ENCODE assay signal across 15 mouse cellular contexts in genomic region chr4:32867460-32867859, GRCm38 (mm10).
DNase-seq lines count a peak whose midpoint lies in the region; ATAC-seq and TF ChIP-seq lines count a peak whose summit lies in the region.
"Had no signal": no experiment of that assay in that cellular context is flagged by ENCODE, and none has a peak within 500 bp of the region (broad histone marks: within the 10 kb centered on the region; RNA-seq: fewer than 3 reads in every experiment).

No protein-coding gene starts in this region.

- H3K9me3 ChIP-seq in kidney, postnatal 0 days (replicated peaks; ENCODE audit: low read length): no peaks in the 10 kb centered on the region
- no peaks in the 10 kb centered on the region for H3K9me3 ChIP-seq in kidney, embryonic 14.5 days (ENCODE audit: control insufficient read depth, low read length)
- no peaks in the 10 kb centered on the region for H3K9me3 ChIP-seq in E14TG2a.4 (ENCODE audit: low read length)
- H3K9me3 ChIP-seq in kidney, embryonic 15.5 days (replicated peaks): no peaks in the 10 kb centered on the region
- H3K9me3 ChIP-seq: forebrain, embryonic 15.5 days; heart, embryonic 13.5 days; hindbrain, embryonic 15.5 days; midbrain, embryonic 12.5 days; neural tube, embryonic 13.5 days had no signal

- WGBS in kidney, postnatal 0 days: 91% methylated on average over 6 of the region's 6 CpGs
- WGBS in kidney, embryonic 14.5 days: 89% methylated on average over 6 of the region's 6 CpGs
- WGBS in kidney, embryonic 15.5 days: 84% methylated on average over 6 of the region's 6 CpGs

- no peak overlapping the region for H3K4me3 ChIP-seq in kidney, postnatal 0 days (replicated peaks; ENCODE audit: low read depth, low read length)
- H3K4me3 ChIP-seq in kidney, embryonic 14.5 days (ENCODE audit: low read length): no peak overlapping the region
- H3K4me3 ChIP-seq in E14TG2a.4 (replicated peaks; ENCODE audit: low read length): no peak overlapping the region
- no peak overlapping the region for H3K4me3 ChIP-seq in kidney, embryonic 15.5 days (replicated peaks)
- H3K4me3 ChIP-seq: forebrain, embryonic 15.5 days; heart, embryonic 13.5 days; hindbrain, embryonic 15.5 days; midbrain, embryonic 12.5 days; neural tube, embryonic 13.5 days had no signal

- no peak for DNase-seq in kidney, postnatal 0 days (ENCODE audit: low spot score)
- DNase-seq in 416B (ENCODE audit: low read depth): peak; percentile 22
- no peak for DNase-seq in left cerebral cortex, adult 18-20 months (ENCODE audit: low spot score in 2 of 2)
- DNase-seq: cerebellum, postnatal 25 days; gastrocnemius, postnatal 14 days had no signal

- H3K27me3 ChIP-seq in kidney, postnatal 0 days (ENCODE audit: insufficient read depth, low read length): no peaks in the 10 kb centered on the region; the same call in 1 of the 2 replicates
- H3K27me3 ChIP-seq in kidney, embryonic 14.5 days (ENCODE audit: control insufficient read depth, insufficient read depth, low read length): no peaks in the 10 kb centered on the region
- peaks cover 27% of the 10 kb centered on the region for H3K27me3 ChIP-seq in E14TG2a.4 (ENCODE audit: insufficient read depth, low read length)
- H3K27me3 ChIP-seq in kidney, embryonic 15.5 days: peaks cover 7% of the 10 kb centered on the region
- H3K27me3 ChIP-seq: forebrain, embryonic 15.5 days; hindbrain, embryonic 15.5 days; midbrain, embryonic 12.5 days had no signal

- no peak overlapping the region for H3K4me2 ChIP-seq in kidney, postnatal 0 days (ENCODE audit: low read length)
- no peak overlapping the region for H3K4me2 ChIP-seq in kidney, embryonic 14.5 days (replicated peaks; ENCODE audit: low read depth, low read length)
- H3K4me2 ChIP-seq in kidney, embryonic 15.5 days: no peak overlapping the region
- H3K4me2 ChIP-seq: forebrain, embryonic 15.5 days; heart, embryonic 13.5 days; hindbrain, embryonic 15.5 days; midbrain, embryonic 12.5 days; neural tube, embryonic 13.5 days had no signal

- H3K9ac ChIP-seq in kidney, postnatal 0 days (ENCODE audit: low read depth, low read length): no peak overlapping the region
- H3K9ac ChIP-seq in kidney, embryonic 14.5 days (ENCODE audit: low read depth, low read length): no peak overlapping the region
- no peak overlapping the region for H3K9ac ChIP-seq in kidney, embryonic 15.5 days
- H3K9ac ChIP-seq: forebrain, embryonic 15.5 days; heart, embryonic 13.5 days; hindbrain, embryonic 15.5 days; midbrain, embryonic 12.5 days; neural tube, embryonic 13.5 days had no signal

- H3K27ac ChIP-seq in kidney, postnatal 0 days: no peak overlapping the region
- H3K27ac ChIP-seq in kidney, embryonic 14.5 days (ENCODE audit: low read depth, low read length): no peak overlapping the region
- H3K27ac ChIP-seq in kidney, embryonic 15.5 days: no peak overlapping the region
- H3K27ac ChIP-seq: forebrain, embryonic 15.5 days; heart, embryonic 13.5 days; hindbrain, embryonic 15.5 days; midbrain, embryonic 12.5 days; neural tube, embryonic 13.5 days had no signal

- H3K36me3 ChIP-seq in kidney, postnatal 0 days (ENCODE audit: insufficient read depth, low read length): no peaks in the 10 kb centered on the region
- H3K36me3 ChIP-seq in kidney, embryonic 14.5 days (ENCODE audit: control insufficient read depth, insufficient read depth, low read length): no peaks in the 10 kb centered on the region
- no peaks in the 10 kb centered on the region for H3K36me3 ChIP-seq in E14TG2a.4 (ENCODE audit: insufficient read depth, low read length)
- H3K36me3 ChIP-seq in kidney, embryonic 15.5 days: no peaks in the 10 kb centered on the region
- H3K36me3 ChIP-seq: forebrain, embryonic 15.5 days; heart, embryonic 13.5 days; hindbrain, embryonic 15.5 days; midbrain, embryonic 12.5 days; neural tube, embryonic 13.5 days had no signal

- no peak for ATAC-seq in kidney, postnatal 0 days (replicated peaks; ENCODE audit: low FRiP score, low read depth)
- no peak for ATAC-seq in kidney, embryonic 14.5 days (ENCODE audit: low FRiP score, low TSS enrichment)
- peak; percentile 39 for ATAC-seq in erythroid progenitor cell, adult 5-6 weeks (replicated peaks; ENCODE audit: low FRiP score, poor library complexity, severe bottlenecking)
- ATAC-seq in kidney, embryonic 15.5 days (replicated peaks; ENCODE audit: low FRiP score): no peak
- ATAC-seq: forebrain, embryonic 15.5 days; Patski had no signal

- peak; percentile 51 for TF ChIP-seq CTCF in kidney, postnatal 0 days (IDR thresholded peaks at IDR 0.05; ENCODE audit: low read depth)
- peak; percentile 46 for TF ChIP-seq CTCF in E14TG2a.4 (conservative IDR thresholded peaks at IDR 0.05; ENCODE audit: low read length)

- peaks cover 9% of the 10 kb centered on the region for H3K4me1 ChIP-seq in kidney, postnatal 0 days (replicated peaks; ENCODE audit: insufficient read depth, low read length)
- H3K4me1 ChIP-seq in kidney, embryonic 14.5 days (ENCODE audit: control insufficient read depth, insufficient read depth, low read length): peaks cover 17% of the 10 kb centered on the region; the same call in 1 of the 2 replicates
- peaks cover 34% of the 10 kb centered on the region for H3K4me1 ChIP-seq in E14TG2a.4 (replicated peaks; ENCODE audit: low read depth, low read length)
- peaks cover 24% of the 10 kb centered on the region for H3K4me1 ChIP-seq in kidney, embryonic 15.5 days
